Mouse (Mus musculus): ENCODE measurements at regions not wholly inside any gene's neighbourhood (a gene's known extent, or its start where the extent isn't known, plus 50 kb on each side); places are given as distances from the start of the nearest gene placed in this dataset.

GRCm38 (mm10) chr14:33807196-33807595, 116.2 kb upstream of the Gdf10 start:
- TF ChIP-seq CTCF (IDR thresholded peaks at IDR 0.05), result no peak
- no peak for TF ChIP-seq POLR2A (IDR thresholded peaks at IDR 0.05; ENCODE audit: insufficient read depth, low read depth, low read length)

All from heart, adult 2 months (tissue).